Mouse (Mus musculus): ENCODE data around the gene Poll. TPM values are rescaled to one million over a fixed set of nuclear protein-coding genes. Genes with fewer than 3 reads are reported as not detected.
A peak's percentile ranks its signal among the peaks of the same experiment; 100 is the strongest.

Poll gene
- polyA plus RNA-seq, 1 experiment: 14.5 TPM

GRCm38 (mm10) chr19:45575632-45576001 lies 15.3 kb upstream of the Poll start:
- Histone ChIP-seq H3K4me3 (replicated peaks; ENCODE audit: insufficient read depth, low read depth, low read length) (no peak overlapping the region), H3K4me1 (ENCODE audit: control insufficient read depth, insufficient read depth, low read length) (no peaks in the 10 kb centered on the region), H3K27ac (ENCODE audit: insufficient read depth, low read length) (no peak overlapping the region), H3K27me3 (ENCODE audit: control insufficient read depth, insufficient read depth, low read length) (no peaks in the 10 kb centered on the region)
- no peak for DNase-seq
- 55% methylated on average over 8 of the region's 8 CpGs for WGBS
- TF ChIP-seq CTCF (IDR thresholded peaks at IDR 0.05; ENCODE audit: borderline replicate concordance, insufficient read depth, low read depth, low read length) (no peak), POLR2A (IDR thresholded peaks at IDR 0.05; ENCODE audit: borderline replicate concordance, insufficient read depth, low read length) (no peak)

- H3K4me1 ChIP-seq (ENCODE audit: control insufficient read depth, insufficient read depth, low read length): no peaks in the 10 kb centered on the region
- no peaks in the 10 kb centered on the region for H3K27me3 ChIP-seq (ENCODE audit: control insufficient read depth, insufficient read depth, low read length)
- TF ChIP-seq CTCF (IDR thresholded peaks at IDR 0.05; ENCODE audit: borderline replicate concordance, insufficient read depth, low read depth, low read length) (no peak), POLR2A (IDR thresholded peaks at IDR 0.05; ENCODE audit: borderline replicate concordance, insufficient read depth, low read length) (no peak)
- WGBS: 63% methylated on average over 19 of the region's 19 CpGs
- no peak overlapping the region for H3K27ac ChIP-seq (ENCODE audit: insufficient read depth, low read length)
- H3K4me3 ChIP-seq (replicated peaks; ENCODE audit: insufficient read depth, low read depth, low read length): no peak overlapping the region
- DNase-seq: no peak
Measured at GRCm38 (mm10) chr19:45574941-45575631, 14.8 kb upstream of the Poll start.

- 44% methylated on average over 7 of the region's 7 CpGs for WGBS
- H3K27ac ChIP-seq (ENCODE audit: insufficient read depth, low read length): no peak overlapping the region
- TF ChIP-seq POLR2A (IDR thresholded peaks at IDR 0.05; ENCODE audit: borderline replicate concordance, insufficient read depth, low read length) (no peak), CTCF (IDR thresholded peaks at IDR 0.05; ENCODE audit: borderline replicate concordance, insufficient read depth, low read depth, low read length) (no peak)
Measured at GRCm38 (mm10) chr19:45574339-45574898, 14.1 kb upstream of the Poll start.

GRCm38 (mm10) chr19:45573861-45574267 lies 13.5 kb upstream of the Poll start:
- Histone ChIP-seq H3K4me3 (replicated peaks; ENCODE audit: insufficient read depth, low read depth, low read length) (no peak overlapping the region), H3K27me3 (ENCODE audit: control insufficient read depth, insufficient read depth, low read length) (no peaks in the 10 kb centered on the region), H3K27ac (ENCODE audit: insufficient read depth, low read length) (no peak overlapping the region), H3K4me1 (ENCODE audit: control insufficient read depth, insufficient read depth, low read length) (no peaks in the 10 kb centered on the region)
- DNase-seq: peak; percentile 71 to 78
- TF ChIP-seq POLR2A (IDR thresholded peaks at IDR 0.05; ENCODE audit: borderline replicate concordance, insufficient read depth, low read length) (no peak), CTCF (IDR thresholded peaks at IDR 0.05; ENCODE audit: borderline replicate concordance, insufficient read depth, low read depth, low read length) (peak; percentile 86)
- 23% methylated on average over 6 of the region's 6 CpGs for WGBS

More at GRCm38 (mm10) chr19:45574339-45574898, 14.1 kb upstream of the Poll start:
- Histone ChIP-seq H3K27me3 (ENCODE audit: control insufficient read depth, insufficient read depth, low read length) (no peaks in the 10 kb centered on the region), H3K4me3 (replicated peaks; ENCODE audit: insufficient read depth, low read depth, low read length) (no peak overlapping the region), H3K4me1 (ENCODE audit: control insufficient read depth, insufficient read depth, low read length) (no peaks in the 10 kb centered on the region)
- no peak for DNase-seq

- H3K4me3 ChIP-seq (replicated peaks; ENCODE audit: insufficient read depth, low read depth, low read length): no peak overlapping the region
- H3K27me3 ChIP-seq (ENCODE audit: control insufficient read depth, insufficient read depth, low read length): no peaks in the 10 kb centered on the region
- DNase-seq: no peak
- H3K4me1 ChIP-seq (ENCODE audit: control insufficient read depth, insufficient read depth, low read length): no peaks in the 10 kb centered on the region
- TF ChIP-seq CTCF (IDR thresholded peaks at IDR 0.05; ENCODE audit: borderline replicate concordance, insufficient read depth, low read depth, low read length) (no peak), POLR2A (IDR thresholded peaks at IDR 0.05; ENCODE audit: borderline replicate concordance, insufficient read depth, low read length) (no peak)
- H3K27ac ChIP-seq (ENCODE audit: insufficient read depth, low read length): no peak overlapping the region
- 71% methylated on average over 6 of the region's 6 CpGs for WGBS
Measured at GRCm38 (mm10) chr19:45573033-45573432, 12.7 kb upstream of the Poll start.

GRCm38 (mm10) chr19:45567367-45567766 lies 7.0 kb upstream of the Poll start:
- TF ChIP-seq POLR2A (IDR thresholded peaks at IDR 0.05; ENCODE audit: borderline replicate concordance, insufficient read depth, low read length): no peak
- no peak for TF ChIP-seq CTCF (IDR thresholded peaks at IDR 0.05; ENCODE audit: borderline replicate concordance, insufficient read depth, low read depth, low read length)
- no peak overlapping the region for H3K27ac ChIP-seq (ENCODE audit: insufficient read depth, low read length)
- no peaks in the 10 kb centered on the region for H3K27me3 ChIP-seq (ENCODE audit: control insufficient read depth, insufficient read depth, low read length)
- WGBS: 64% methylated on average over 14 of the region's 14 CpGs
- DNase-seq: no peak
- H3K4me1 ChIP-seq (ENCODE audit: control insufficient read depth, insufficient read depth, low read length): peaks cover 9% of the 10 kb centered on the region
- H3K4me3 ChIP-seq (replicated peaks; ENCODE audit: insufficient read depth, low read depth, low read length): no peak overlapping the region

- TF ChIP-seq CTCF (IDR thresholded peaks at IDR 0.05; ENCODE audit: borderline replicate concordance, insufficient read depth, low read depth, low read length) (no peak), POLR2A (IDR thresholded peaks at IDR 0.05; ENCODE audit: borderline replicate concordance, insufficient read depth, low read length) (no peak)
- no peak overlapping the region for H3K27ac ChIP-seq (ENCODE audit: insufficient read depth, low read length)
- WGBS: 32% methylated on average over 15 of the region's 15 CpGs
- H3K4me1 ChIP-seq (ENCODE audit: control insufficient read depth, insufficient read depth, low read length): peaks cover 9% of the 10 kb centered on the region
- DNase-seq: peak; percentile 42 to 57
- no peaks in the 10 kb centered on the region for H3K27me3 ChIP-seq (ENCODE audit: control insufficient read depth, insufficient read depth, low read length)
- no peak overlapping the region for H3K4me3 ChIP-seq (replicated peaks; ENCODE audit: insufficient read depth, low read depth, low read length)
Measured at GRCm38 (mm10) chr19:45565925-45566715, 5.8 kb upstream of the Poll start.
